Mouse (Mus musculus) heart, embryonic 14.5 days (tissue): ENCODE data around the gene Siglec1. TPM values are rescaled to one million over a fixed set of nuclear protein-coding genes. Genes with fewer than 3 reads are reported as not detected.

Experiments
- ATAC-seq: fragments of 200-750 bp; cut with Nextera tagmentation; 2 replicates; pipeline ENCODE4 v1.8.0; 2017; ENCODE audit warnings: low read depth, moderate TSS enrichment; ENCODE audit not compliant: insufficient number of reproducible peaks, insufficient read depth, low FRiP score
- H3K27ac ChIP-seq, 2 experiments: fragments of 200-500 bp in 1 of 2; fragments of 300-500 bp in 1 of 2; sonication (generic) in 1 of 2; replicated peaks in 1 of 2; 2 replicates each; pipeline ENCODE4 v1.5.1; 2012 to 2014; ENCODE audit warnings: low read depth in 2 of 2, low read length in 2 of 2, control low read depth in 1 of 2, mild to moderate bottlenecking in 1 of 2, mixed read lengths in 1 of 2; ENCODE audit not compliant: control insufficient read depth in 1 of 2, insufficient read depth in 1 of 2
- H3K27me3 ChIP-seq: fragments of 300-500 bp; sonication (generic); 2 replicates; pipeline ENCODE4 v1.6.1; 2014; ENCODE audit warnings: mild to moderate bottlenecking, low read length, control low read depth; ENCODE audit not compliant: control insufficient read depth, insufficient read depth
- H3K36me3 ChIP-seq: fragments of 300-500 bp; sonication (generic); 2 replicates; pipeline ENCODE4 v1.6.1; 2014; ENCODE audit warnings: mild to moderate bottlenecking, control low read depth, low read length, mixed read lengths; ENCODE audit not compliant: control insufficient read depth, insufficient read depth
- H3K4me1 ChIP-seq, 2 experiments: fragments of 200-500 bp in 1 of 2; fragments of 300-500 bp in 1 of 2; sonication (generic) in 1 of 2; 2 replicates each; pipeline ENCODE4 v1.6.1; 2012 to 2014; ENCODE audit warnings: low read length in 2 of 2, control low read depth in 1 of 2, mixed read lengths in 1 of 2; ENCODE audit not compliant: control insufficient read depth in 2 of 2, insufficient read depth in 2 of 2
- H3K4me2 ChIP-seq: fragments of 300-500 bp; sonication (generic); 2 replicates; pipeline ENCODE4 v1.6.1; 2014; ENCODE audit warnings: mild to moderate bottlenecking, low read length
- H3K4me3 ChIP-seq, 2 experiments: fragments of 200-500 bp in 1 of 2; fragments of 300-500 bp in 1 of 2; sonication (generic) in 1 of 2; 2 replicates each; pipeline ENCODE4 v1.5.1; 2012 to 2014; ENCODE audit warnings: low read length in 2 of 2, mild to moderate bottlenecking in 2 of 2, control low read depth in 1 of 2, low read depth in 1 of 2, moderate library complexity in 1 of 2; ENCODE audit not compliant: control insufficient read depth in 1 of 2, insufficient read depth in 1 of 2
- H3K9ac ChIP-seq: fragments of 300-500 bp; sonication (generic); 2 replicates; pipeline ENCODE4 v1.6.1; 2014; ENCODE audit warnings: mild to moderate bottlenecking, low read length
- H3K9me3 ChIP-seq: fragments of 300-500 bp; sonication (generic); 2 replicates; pipeline ENCODE4 v1.6.1; 2016; ENCODE audit warnings: low read length, control low read depth; ENCODE audit not compliant: control insufficient read depth
- WGBS: fragments of 180-500 bp; shearing (Covaris S2); extraction: QIAGEN DNeasy Blood & Tissue Kit; methylation state at CpG from one replicate; pipeline ENCODE4 v1.1.7; 2014; 5-methylcytosine and 5-hydroxymethylcytosine counted together
- polyA plus RNA-seq: library from polyadenylated mRNA; unstranded; fragments of >200 nt; fragmentation: Nextera tagmentation; extraction: Ambion mirVana; gene quantifications from 2 replicates; pipeline ENCODE4 v1.2.1, GENCODE M21; 2014

Gene Siglec1
- 0.54 and 0.63 TPM in 2 replicates for polyA plus RNA-seq

DNA sequence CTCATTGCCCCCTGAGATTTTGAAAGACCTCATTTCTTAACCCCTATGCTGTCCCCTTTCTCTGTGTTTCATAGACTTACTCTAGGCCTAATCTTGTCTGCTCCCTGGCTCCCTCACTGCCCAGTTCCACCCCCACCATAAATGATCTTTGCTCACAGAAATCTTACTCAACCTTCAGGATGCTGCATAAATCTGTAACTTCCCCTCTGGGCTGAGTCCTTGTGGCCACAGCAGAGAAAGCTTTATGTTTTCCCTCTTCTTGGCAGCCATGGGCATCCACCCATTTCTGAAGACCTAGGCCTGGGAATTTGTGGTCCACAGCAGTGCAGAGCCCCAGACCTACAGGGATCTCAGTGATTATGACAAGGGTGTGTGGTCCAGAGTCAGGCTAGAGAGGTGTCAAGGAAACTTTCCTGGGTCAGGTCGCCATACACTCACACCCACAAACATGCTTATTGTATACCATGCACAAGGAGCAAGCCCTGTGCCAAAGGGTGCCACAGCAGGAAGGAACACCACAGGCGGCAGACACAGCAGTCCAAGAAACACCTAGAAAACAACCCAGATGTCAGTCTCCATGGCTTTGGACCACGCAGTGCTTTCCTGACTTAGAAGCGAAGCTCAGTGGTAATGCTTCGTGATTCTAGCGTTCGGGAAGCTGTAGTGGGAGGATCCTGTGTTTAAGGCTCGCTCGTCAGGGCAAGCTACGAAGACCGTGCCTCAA is at the start of gene Siglec1:
Siglec1 (minus strand) TSS at position 99 of the 724 bp plus-strand sequence.
- ATAC-seq: no peak
- Histone ChIP-seq H3K27ac (no peak within 1 kb of the TSS), H3K9me3 (no peaks in the 10 kb centered on the region), H3K36me3 (no peaks in the 10 kb centered on the region), H3K4me3 (no peak within 1 kb of the TSS), H3K9ac (no peak within 1 kb of the TSS), H3K4me2 (no peak within 1 kb of the TSS), H3K4me1 (peaks cover 0 to 2% of the 10 kb centered on the region in 2 experiments; a peak in 1 of 4 replicates), H3K27me3 (no peaks in the 10 kb centered on the region)
- 81% methylated on average over 11 of the region's 11 CpGs for WGBS

GRCm38 (mm10) chr2:131135521-131136139 is 49.1 kb upstream of the Siglec1 start:
- H3K4me2 ChIP-seq: peak overlapping the region; percentile 40
- peak overlapping the region; percentile 45 to 59 for H3K27ac ChIP-seq
- H3K9me3 ChIP-seq: no peaks in the 10 kb centered on the region
- no peaks in the 10 kb centered on the region for H3K27me3 ChIP-seq
- H3K4me3 ChIP-seq: no peak overlapping the region
- WGBS: 7% methylated on average over 11 of the region's 11 CpGs
- H3K9ac ChIP-seq: peak overlapping the region; percentile 1
- peaks cover 13% of the 10 kb centered on the region for H3K36me3 ChIP-seq
- peak; percentile 72 for ATAC-seq
- peaks cover 34 to 38% of the 10 kb centered on the region in 2 experiments for H3K4me1 ChIP-seq

DNA sequence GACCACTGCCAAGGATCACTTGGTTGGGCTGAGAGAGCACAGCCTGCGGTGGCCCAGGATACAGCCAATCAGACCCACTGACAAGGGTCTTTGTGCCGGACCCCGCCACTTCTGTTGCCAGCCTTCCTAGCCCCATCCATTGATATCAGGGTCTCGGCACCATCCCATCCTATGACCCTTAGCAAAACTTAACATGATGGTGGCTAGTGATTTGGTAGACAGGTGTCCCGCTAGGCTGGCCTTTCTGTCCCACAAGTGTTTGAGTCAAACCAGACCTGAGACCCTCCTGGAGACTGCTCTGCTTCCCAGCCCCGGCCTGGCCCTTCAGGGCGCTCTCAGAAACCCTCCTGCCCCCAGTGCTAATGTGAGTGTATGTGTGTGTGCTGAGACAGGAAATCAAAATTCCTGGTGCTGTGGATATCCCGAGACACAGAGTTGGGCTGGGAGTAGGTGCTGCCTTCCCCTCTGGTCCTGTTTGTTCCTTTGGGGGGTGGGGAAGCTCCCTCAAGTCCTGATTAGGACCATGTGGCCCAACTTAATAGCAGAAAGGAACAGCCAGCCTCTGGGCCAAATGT is 48.3 kb upstream of the Siglec1 start:
- Histone ChIP-seq H3K9ac (peak overlapping the region; percentile 1; the same call in 1 of the 2 replicates), H3K36me3 (peaks cover 13% of the 10 kb centered on the region), H3K4me1 (peaks cover 27 to 33% of the 10 kb centered on the region in 2 experiments), H3K4me2 (no peak overlapping the region), H3K27ac (peak overlapping the region; percentile 45 to 59), H3K27me3 (no peaks in the 10 kb centered on the region), H3K9me3 (no peaks in the 10 kb centered on the region), H3K4me3 (no peak overlapping the region)
- ATAC-seq: no peak
- 69% methylated on average over 8 of the region's 8 CpGs for WGBS

- Histone ChIP-seq H3K9me3 (no peaks in the 10 kb centered on the region), H3K4me1 (peaks cover 25 to 29% of the 10 kb centered on the region in 2 experiments), H3K27ac (peak overlapping the region; percentile 47 to 59), H3K9ac (no peak overlapping the region), H3K36me3 (peaks cover 13% of the 10 kb centered on the region), H3K27me3 (no peaks in the 10 kb centered on the region), H3K4me3 (no peak overlapping the region), H3K4me2 (no peak overlapping the region)
- 58% methylated on average over 1 of the region's 1 CpGs for WGBS
- ATAC-seq: peak; percentile 57
Measured at GRCm38 (mm10) chr2:131134381-131134780, 47.8 kb upstream of the Siglec1 start.

- peaks cover 25 to 28% of the 10 kb centered on the region in 2 experiments for H3K4me1 ChIP-seq
- H3K36me3 ChIP-seq: peaks cover 5% of the 10 kb centered on the region; the same call in 1 of the 2 replicates
- H3K4me3 ChIP-seq: no peak within 1 kb of the TSS
- H3K4me2 ChIP-seq: no peak within 1 kb of the TSS
- H3K27ac ChIP-seq: peak within 1 kb of the TSS; percentile 47 to 54
- no peaks in the 10 kb centered on the region for H3K9me3 ChIP-seq
- 86% methylated on average over 9 of the region's 9 CpGs for WGBS
- no peak for ATAC-seq
- no peak within 1 kb of the TSS for H3K9ac ChIP-seq
- no peaks in the 10 kb centered on the region for H3K27me3 ChIP-seq
Measured at GRCm38 (mm10) chr2:131132930-131133547, 46.5 kb upstream of the Siglec1 start, which contains the start of gene Gm11037. Gm11037 (plus strand) TSS chr2:131133497.

GRCm38 (mm10) chr2:131132111-131132888 is 45.7 kb upstream of the Siglec1 start:
- no peak overlapping the region for H3K4me3 ChIP-seq
- H3K9ac ChIP-seq: no peak overlapping the region
- H3K9me3 ChIP-seq: no peaks in the 10 kb centered on the region
- no peak overlapping the region for H3K4me2 ChIP-seq
- ATAC-seq: no peak
- H3K27me3 ChIP-seq: no peaks in the 10 kb centered on the region
- WGBS: 64% methylated on average over 10 of the region's 10 CpGs
- peaks cover 2% of the 10 kb centered on the region; the same call in 1 of the 2 replicates for H3K36me3 ChIP-seq
- H3K4me1 ChIP-seq: peaks cover 28 to 30% of the 10 kb centered on the region in 2 experiments
- H3K27ac ChIP-seq: no peak overlapping the region

GRCm38 (mm10) chr2:131130849-131131248 is 44.3 kb upstream of the Siglec1 start:
- Histone ChIP-seq H3K9me3 (no peaks in the 10 kb centered on the region), H3K4me1 (peaks cover 24 to 27% of the 10 kb centered on the region in 2 experiments), H3K27ac (no peak overlapping the region), H3K9ac (no peak overlapping the region), H3K4me2 (no peak overlapping the region), H3K27me3 (no peaks in the 10 kb centered on the region), H3K4me3 (no peak overlapping the region), H3K36me3 (no peaks in the 10 kb centered on the region)
- 93% methylated on average over 2 of the region's 2 CpGs for WGBS
- no peak for ATAC-seq
